Mouse (Mus musculus) Patski (cell line): ENCODE results near the gene Dusp8. TPM values are rescaled to one million over a fixed set of nuclear protein-coding genes. Genes with fewer than 3 reads are reported as not detected.

Experiments
- ATAC-seq: fragments of 100-300 bp; one replicate; pipeline ENCODE4 v1.8.0; 2021
- CTCF ChIA-PET: fragments of 350-600 bp; sonication (Branson Sonifier 250); formaldehyde crosslinking; loops from one replicate; lab custom pipeline; 2022; ENCODE audit warnings: inconsistent platforms; lab: Charles Lee
- POLR2A ChIA-PET: fragments of 350-600 bp; sonication (Branson Sonifier 250); formaldehyde crosslinking; loops from one replicate; lab custom pipeline; 2022; ENCODE audit warnings: antibody characterized with exemption, inconsistent platforms; lab: Charles Lee
- DNase-seq: peaks from one replicate; pipeline ENCODE4 v3.0.0-alpha.2; 2011; ENCODE audit warnings: low read depth, low spot score
- H3K27me3 ChIP-seq: fragments of 371-371 bp; one replicate; pipeline ENCODE4 v1.5.1; 2021
- CTCF ChIP-seq: fragments of 100-300 bp; IDR thresholded peaks from one replicate; pipeline ENCODE4 v1.5.1; 2021
- in situ Hi-C: fragments of 300-500 bp; cut with MboI; formaldehyde crosslinking; loops from 3 replicates; pipeline ENCODE4 v1.11.1; 2018; ENCODE audit warnings: low pct_unique_long_range_greater_than_20kb, mixed read lengths
- polyA plus RNA-seq: library from polyadenylated mRNA; unstranded; gene quantifications from one replicate; pipeline ENCODE4 v1.2.3, GENCODE M21; 2021

The Dusp8 gene
- polyA plus RNA-seq, 1 experiment from 2014 or later, result 15.2 TPM

- ChIA-PET POLR2A (no interaction called here), CTCF (interaction anchor here (1.1 to 4.9 kb wide), 2 partner anchors 12 to 17 kb away, joined by 3 to 37 read pairs; no protein-coding TSS in a partner anchor)
- no peak for TF ChIP-seq CTCF
- ATAC-seq (peak; percentile 68), DNase-seq (no peak)
- H3K27me3 ChIP-seq, result no peaks in the 10 kb centered on the region
- in situ Hi-C loops, result no loop called here
Observed at GRCm38 (mm10) chr7:142030073-142030472, 65.6 kb downstream of the Dusp8 start.

Other genes starting within 250 kb of the Dusp8 start
- gene Tollip, start 177.3 kb downstream of the Dusp8 start, polyA plus RNA-seq, result 48.0 TPM
- gene Brsk2, start 146.1 kb downstream of the Dusp8 start, polyA plus RNA-seq, result 0.04 TPM
- 35.2 TPM for gene Mob2, start 34.8 kb downstream of the Dusp8 start, polyA plus RNA-seq
- not detected for gene Gm45618, start 24.9 kb upstream of the Dusp8 start, polyA plus RNA-seq
- not detected for gene Gm39115, start 40.2 kb upstream of the Dusp8 start, polyA plus RNA-seq
- gene Gm45337, start 48.8 kb upstream of the Dusp8 start, polyA plus RNA-seq, result not detected
- not detected for gene Gm29735, start 61.3 kb upstream of the Dusp8 start, polyA plus RNA-seq
- not detected for gene Gm4553, start 69.9 kb upstream of the Dusp8 start, polyA plus RNA-seq
- not detected for gene Krtap5-2, start 80.2 kb upstream of the Dusp8 start, polyA plus RNA-seq
- gene Gm10153, start 94.5 kb upstream of the Dusp8 start, polyA plus RNA-seq, result not detected
- not detected for gene Krtap5-3, start 105.5 kb upstream of the Dusp8 start, polyA plus RNA-seq
- gene Gm7579, start 116.0 kb upstream of the Dusp8 start, polyA plus RNA-seq, result not detected
- gene Krtap5-5, start 134.1 kb upstream of the Dusp8 start, polyA plus RNA-seq, result not detected
- not detected for gene Gm40460, start 145.2 kb upstream of the Dusp8 start, polyA plus RNA-seq
- gene Gm2431, start 162.5 kb upstream of the Dusp8 start, polyA plus RNA-seq, result not detected
- not detected for gene Gm4559, start 178.5 kb upstream of the Dusp8 start, polyA plus RNA-seq
- not detected for gene Krtap5-1, start 201.3 kb upstream of the Dusp8 start, polyA plus RNA-seq
- not detected for gene Krtap5-4, start 207.7 kb upstream of the Dusp8 start, polyA plus RNA-seq